Mouse (Mus musculus) gonadal fat pad, adult 2 months (tissue): ENCODE data around the gene St8sia4. TPM values are rescaled to one million over a fixed set of nuclear protein-coding genes. Genes with fewer than 3 reads are reported as not detected.

ENCODE experiments used
- DNase-seq: peaks from one replicate; pipeline ENCODE4 v3.0.0-alpha.2; 2012; ENCODE audit warnings: low read depth
- polyA plus RNA-seq: library from polyadenylated mRNA; depleted of rRNA; stranded (reverse); fragments of >200 nt; gene quantifications from 2 replicates; pipeline ENCODE4 v1.2.3, GENCODE M21; 2012; rRNA removed

St8sia4 gene
- 1.1 and 1.2 TPM in 2 replicates for polyA plus RNA-seq

GRCm38 (mm10) chr1:95667435-95668252 is at the start of gene St8sia4:
Gene St8sia4 (minus strand): TSS chr1:95667571.
- DNase-seq: no peak

- DNase-seq: no peak
These were observed 41.8 kb upstream of the St8sia4 start for GRCm38 (mm10) chr1:95709181-95709580.

GRCm38 (mm10) chr1:95699903-95700302 is 32.5 kb upstream of the St8sia4 start:
- DNase-seq: no peak

GRCm38 (mm10) chr1:95674052-95674451 is 6.7 kb upstream of the St8sia4 start:
- DNase-seq: no peak

GRCm38 (mm10) chr1:95668253-95668805 is 958 bp upstream of the St8sia4 start:
- no peak for DNase-seq

GRCm38 (mm10) chr1:95666541-95667320 is 640 bp downstream of the St8sia4 start:
- DNase-seq: no peak

- no peak for DNase-seq
These were observed 1.4 kb downstream of the St8sia4 start for GRCm38 (mm10) chr1:95665951-95666484.

GRCm38 (mm10) chr1:95664969-95665702 is 2.2 kb downstream of the St8sia4 start:
- no peak for DNase-seq

GRCm38 (mm10) chr1:95664321-95664825 is 3.0 kb downstream of the St8sia4 start:
- no peak for DNase-seq

- no peak for DNase-seq
These were observed 10.2 kb downstream of the St8sia4 start for GRCm38 (mm10) chr1:95657051-95657668.

GRCm38 (mm10) chr1:95655564-95655963 is 11.8 kb downstream of the St8sia4 start:
- no peak for DNase-seq

GRCm38 (mm10) chr1:95653445-95653844 is 13.9 kb downstream of the St8sia4 start:
- DNase-seq: no peak

- DNase-seq: no peak
These were observed 23.1 kb downstream of the St8sia4 start for GRCm38 (mm10) chr1:95644292-95644691.

- no peak for DNase-seq
These were observed 28.4 kb downstream of the St8sia4 start for GRCm38 (mm10) chr1:95639001-95639400.

GRCm38 (mm10) chr1:95624376-95624775 is 43.0 kb downstream of the St8sia4 start:
- DNase-seq: no peak

- no peak for DNase-seq
These were observed 48.7 kb downstream of the St8sia4 start for GRCm38 (mm10) chr1:95618647-95619046.

GRCm38 (mm10) chr1:95618125-95618524 is 49.2 kb downstream of the St8sia4 start:
- no peak for DNase-seq

- DNase-seq: no peak
These were observed 57.4 kb downstream of the St8sia4 start for GRCm38 (mm10) chr1:95610017-95610416.

- DNase-seq: no peak
These were observed 58.3 kb downstream of the St8sia4 start for GRCm38 (mm10) chr1:95609045-95609444.

- DNase-seq: no peak
These were observed 61.9 kb downstream of the St8sia4 start for GRCm38 (mm10) chr1:95605458-95605857.

- no peak for DNase-seq
These were observed 69.3 kb downstream of the St8sia4 start for GRCm38 (mm10) chr1:95598108-95598507.
